Mouse (Mus musculus): ENCODE data around the gene Btd. TPM values are rescaled to one million over a fixed set of nuclear protein-coding genes. Genes with fewer than 3 reads are reported as not detected.

Btd gene
- polyA plus RNA-seq, 1 experiment from 2014 or later, result 20.8 TPM

DNA sequence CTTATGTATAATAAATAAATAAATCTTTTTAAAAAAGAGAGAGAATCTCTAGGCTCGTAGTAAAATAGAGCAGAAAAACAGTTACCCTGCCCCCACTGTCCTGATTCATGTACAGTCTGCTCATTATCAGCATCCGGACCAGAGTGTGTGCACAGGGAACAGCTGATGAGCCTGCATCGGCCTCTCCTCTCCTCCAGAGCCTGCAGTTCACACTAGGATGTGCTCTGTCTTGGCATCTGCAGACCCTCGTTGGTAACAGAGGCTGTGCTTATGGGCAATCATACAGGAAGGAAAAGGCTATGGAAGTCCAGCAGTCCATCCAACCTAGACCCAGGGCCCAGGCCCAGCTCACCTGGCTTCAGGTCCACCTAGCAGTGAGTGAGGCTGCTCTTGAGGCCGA lies 11.3 kb downstream of the Btd start:
- Histone ChIP-seq H3K9ac (no peak overlapping the region), H3K36me3 (no peaks in the 10 kb centered on the region), H3K4me3 (no peak overlapping the region), H3K9me3 (replicated peaks) (peaks cover 3% of the 10 kb centered on the region; the same call in 1 of the 2 replicates), H3K27ac (no peak overlapping the region), H3K27me3 (no peaks in the 10 kb centered on the region), H3K4me2 (replicated peaks) (no peak overlapping the region), H3K4me1 (no peaks in the 10 kb centered on the region)
- WGBS, result 72% methylated on average over 5 of the region's 5 CpGs
- no peak for ATAC-seq (ENCODE audit: low FRiP score)

DNA sequence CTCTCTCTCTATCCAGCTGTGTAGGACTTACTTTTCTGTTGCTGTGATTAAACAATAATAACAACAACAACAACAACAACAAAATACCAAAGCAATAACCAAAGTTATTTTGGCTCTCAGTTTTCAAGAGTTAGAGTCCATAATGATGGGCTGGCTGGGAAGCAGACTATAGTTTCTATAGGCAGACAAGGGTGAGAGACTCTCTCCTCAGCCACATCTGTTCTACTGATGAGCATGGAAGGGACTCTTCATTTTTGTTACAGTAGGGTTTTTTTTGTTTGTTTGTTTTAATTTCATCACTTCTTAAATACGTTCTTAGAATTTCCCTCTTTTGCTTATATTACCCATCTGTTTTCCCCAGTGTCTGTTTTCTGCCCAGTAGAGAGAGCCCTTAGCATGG lies 11.8 kb downstream of the Btd start:
- Histone ChIP-seq H3K9me3 (replicated peaks) (peaks cover 3% of the 10 kb centered on the region; the same call in 1 of the 2 replicates), H3K4me1 (peaks cover 4% of the 10 kb centered on the region; the same call in 1 of the 2 replicates), H3K4me2 (replicated peaks) (no peak overlapping the region), H3K4me3 (no peak overlapping the region), H3K27me3 (no peaks in the 10 kb centered on the region), H3K27ac (no peak overlapping the region), H3K9ac (no peak overlapping the region), H3K36me3 (no peaks in the 10 kb centered on the region)
- 86% methylated on average over 1 of the region's 1 CpGs for WGBS
- ATAC-seq (ENCODE audit: low FRiP score), result no peak

DNA sequence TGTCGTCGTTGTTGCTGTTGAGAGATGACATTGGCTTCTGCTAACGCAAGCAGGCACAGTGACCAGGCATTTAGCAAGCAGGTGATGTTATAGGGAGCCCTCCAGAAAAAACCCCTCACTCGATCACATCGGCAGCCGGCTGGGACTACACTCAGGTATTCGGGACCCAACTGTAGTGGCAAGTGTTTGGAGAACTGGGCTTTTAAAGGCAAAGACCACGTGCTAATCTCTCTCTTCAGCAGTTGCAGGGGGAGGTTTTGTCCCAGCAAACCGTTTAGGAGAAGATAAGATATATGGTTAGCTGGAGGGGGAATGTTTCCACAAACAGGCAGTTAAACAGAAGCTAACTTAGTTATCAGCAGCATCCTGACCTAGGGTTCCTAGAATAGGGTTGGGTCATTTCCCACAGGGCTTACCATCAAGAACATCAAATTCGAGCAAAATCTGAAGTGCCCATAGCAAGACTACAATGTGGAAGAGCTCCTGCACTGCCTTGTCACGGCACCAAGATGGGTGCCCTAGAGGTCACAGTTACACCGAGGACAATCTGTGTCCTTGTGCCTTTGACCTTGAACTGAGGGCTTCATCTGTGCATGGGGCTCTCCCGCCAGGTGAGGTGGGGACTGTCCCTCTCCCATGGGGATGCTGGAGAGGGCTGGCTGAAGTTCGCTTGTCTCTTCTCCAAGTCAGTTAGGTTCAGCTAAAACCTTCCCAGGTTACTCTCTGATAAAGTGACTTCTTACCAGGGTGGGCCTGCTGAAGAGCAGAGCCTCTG lies 12.5 kb downstream of the Btd start:
- WGBS, result 84% methylated on average over 14 of the region's 14 CpGs
- Histone ChIP-seq H3K9me3 (replicated peaks) (peaks cover 3% of the 10 kb centered on the region; the same call in 1 of the 2 replicates), H3K27ac (no peak overlapping the region), H3K4me2 (replicated peaks) (no peak overlapping the region), H3K36me3 (no peaks in the 10 kb centered on the region), H3K4me1 (peaks cover 4% of the 10 kb centered on the region; the same call in 1 of the 2 replicates), H3K9ac (no peak overlapping the region), H3K4me3 (no peak overlapping the region), H3K27me3 (no peaks in the 10 kb centered on the region)
- ATAC-seq (ENCODE audit: low FRiP score), result no peak

DNA sequence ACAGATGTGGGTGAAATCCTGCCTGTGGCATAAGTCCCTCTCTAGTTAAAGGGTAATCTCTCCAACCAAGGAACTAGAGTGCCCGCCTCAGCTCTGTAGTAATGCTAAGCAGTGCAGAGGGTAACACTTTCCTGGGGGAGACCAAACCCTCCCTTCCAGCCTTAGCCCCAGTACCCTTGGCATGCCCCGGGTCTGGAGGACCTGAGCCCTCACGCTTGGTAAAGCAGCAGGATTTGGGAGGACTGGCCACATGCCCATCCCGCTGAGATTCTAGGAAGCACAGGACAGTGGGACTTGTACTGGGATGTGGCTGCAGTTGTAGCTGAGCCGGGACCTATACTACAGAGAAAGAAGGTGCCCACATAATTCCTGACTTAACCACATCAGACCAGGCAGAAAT lies 14.0 kb downstream of the Btd start:
- Histone ChIP-seq H3K4me2 (replicated peaks) (no peak overlapping the region), H3K4me1 (peaks cover 12% of the 10 kb centered on the region), H3K9ac (no peak overlapping the region), H3K9me3 (replicated peaks) (peaks cover 3% of the 10 kb centered on the region; the same call in 1 of the 2 replicates), H3K27me3 (no peaks in the 10 kb centered on the region), H3K27ac (no peak overlapping the region), H3K36me3 (no peaks in the 10 kb centered on the region), H3K4me3 (no peak overlapping the region)
- WGBS, result 87% methylated on average over 5 of the region's 5 CpGs
- no peak for ATAC-seq (ENCODE audit: low FRiP score)

DNA sequence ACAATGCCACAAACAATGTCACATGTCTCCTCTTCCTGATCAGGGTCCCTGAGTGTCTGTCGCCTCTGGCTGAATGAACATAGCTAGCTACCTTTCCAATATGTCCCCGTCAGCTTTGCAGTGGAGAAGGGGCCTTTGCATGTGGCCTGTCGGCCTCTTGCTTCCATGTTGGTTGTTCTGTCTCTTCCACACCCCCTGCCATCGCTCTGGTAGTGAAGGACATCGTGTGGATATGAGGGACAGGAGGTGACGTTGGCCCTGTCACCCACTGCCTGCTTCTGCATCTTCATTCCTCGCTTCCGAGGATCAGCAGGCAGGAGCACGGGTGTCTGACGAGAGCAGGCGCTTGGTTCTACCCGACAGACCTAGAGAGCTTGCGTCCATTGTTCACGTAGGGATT lies 14.6 kb downstream of the Btd start:
- no peak overlapping the region for H3K27ac ChIP-seq
- H3K9ac ChIP-seq, result no peak overlapping the region
- WGBS, result 81% methylated on average over 14 of the region's 14 CpGs
- H3K36me3 ChIP-seq, result no peaks in the 10 kb centered on the region
- peaks cover 17% of the 10 kb centered on the region for H3K4me1 ChIP-seq
- no peak for ATAC-seq (ENCODE audit: low FRiP score)
- no peak overlapping the region for H3K4me3 ChIP-seq
- no peaks in the 10 kb centered on the region for H3K27me3 ChIP-seq
- H3K4me2 ChIP-seq (replicated peaks), result no peak overlapping the region
- peaks cover 2% of the 10 kb centered on the region; the same call in 1 of the 2 replicates for H3K9me3 ChIP-seq (replicated peaks)

DNA sequence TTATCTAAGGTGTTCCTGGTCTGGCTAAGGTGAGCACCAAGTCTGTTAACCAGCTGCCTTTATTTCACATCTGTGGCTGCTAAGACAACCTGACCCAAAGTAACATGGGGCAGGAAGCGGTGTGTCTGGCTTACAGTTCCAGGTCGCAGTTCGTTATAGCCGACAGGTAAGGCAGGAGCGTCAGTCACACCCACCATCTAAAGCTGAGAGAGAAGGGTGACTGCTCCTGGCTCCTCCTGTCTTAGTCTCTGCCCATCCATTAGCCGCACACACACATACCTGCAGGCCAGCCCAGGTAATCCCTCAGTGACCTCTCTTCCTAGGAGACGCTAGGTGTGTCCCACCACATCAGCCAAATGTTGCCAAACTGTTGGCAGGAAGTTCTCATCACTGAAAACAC lies 15.6 kb downstream of the Btd start:
- Histone ChIP-seq H3K9me3 (replicated peaks) (no peaks in the 10 kb centered on the region), H3K9ac (no peak overlapping the region), H3K4me2 (replicated peaks) (no peak overlapping the region), H3K27me3 (no peaks in the 10 kb centered on the region), H3K4me3 (no peak overlapping the region), H3K27ac (no peak overlapping the region), H3K4me1 (peaks cover 24% of the 10 kb centered on the region), H3K36me3 (no peaks in the 10 kb centered on the region)
- 83% methylated on average over 7 of the region's 7 CpGs for WGBS
- no peak for ATAC-seq (ENCODE audit: low FRiP score)

DNA sequence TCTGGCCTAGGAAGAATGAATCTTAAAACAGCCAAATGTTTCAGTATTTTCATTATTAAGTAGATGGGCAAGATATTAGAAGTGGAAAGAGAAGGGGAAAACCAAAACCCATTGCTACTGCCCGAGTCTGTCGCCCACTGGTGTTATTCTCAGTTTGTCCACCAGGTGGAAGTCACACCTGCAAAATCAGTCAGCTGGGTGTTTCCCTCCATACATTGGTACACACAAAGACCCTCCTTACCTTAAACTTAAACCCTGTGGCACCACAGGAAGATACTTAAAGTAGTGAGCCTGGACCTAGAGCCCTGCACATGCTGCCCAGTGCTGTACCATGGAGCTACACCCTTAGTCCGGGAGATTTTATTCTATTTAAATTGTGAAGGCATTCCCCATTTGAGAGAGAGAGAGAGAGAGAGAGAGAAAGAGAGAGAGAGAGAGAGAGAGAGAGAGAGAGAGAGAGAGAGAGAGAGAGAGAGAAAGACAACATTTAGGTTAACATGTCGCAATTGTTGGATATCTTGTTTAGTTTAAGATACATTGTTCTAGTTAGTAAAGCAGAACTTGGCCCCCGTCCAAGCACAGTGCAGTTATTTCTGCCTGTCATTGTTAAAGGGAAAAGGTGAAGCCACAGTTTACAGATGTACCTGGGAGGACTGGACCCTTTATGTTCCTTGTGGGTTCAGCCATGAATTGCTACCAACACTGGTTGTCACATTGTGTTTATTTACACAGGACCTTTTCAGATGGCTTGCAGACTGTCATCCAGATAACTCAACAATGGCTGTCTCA lies 16.2 kb downstream of the Btd start:
- 42% methylated on average over 5 of the region's 5 CpGs for WGBS
- ATAC-seq (ENCODE audit: low FRiP score), result no peak
- H3K27me3 ChIP-seq, result no peaks in the 10 kb centered on the region
- H3K9me3 ChIP-seq (replicated peaks), result no peaks in the 10 kb centered on the region
- H3K4me2 ChIP-seq (replicated peaks), result no peak overlapping the region
- no peaks in the 10 kb centered on the region for H3K36me3 ChIP-seq
- no peak overlapping the region for H3K9ac ChIP-seq
- no peak overlapping the region for H3K4me3 ChIP-seq
- H3K27ac ChIP-seq, result no peak overlapping the region
- peaks cover 28% of the 10 kb centered on the region for H3K4me1 ChIP-seq

DNA sequence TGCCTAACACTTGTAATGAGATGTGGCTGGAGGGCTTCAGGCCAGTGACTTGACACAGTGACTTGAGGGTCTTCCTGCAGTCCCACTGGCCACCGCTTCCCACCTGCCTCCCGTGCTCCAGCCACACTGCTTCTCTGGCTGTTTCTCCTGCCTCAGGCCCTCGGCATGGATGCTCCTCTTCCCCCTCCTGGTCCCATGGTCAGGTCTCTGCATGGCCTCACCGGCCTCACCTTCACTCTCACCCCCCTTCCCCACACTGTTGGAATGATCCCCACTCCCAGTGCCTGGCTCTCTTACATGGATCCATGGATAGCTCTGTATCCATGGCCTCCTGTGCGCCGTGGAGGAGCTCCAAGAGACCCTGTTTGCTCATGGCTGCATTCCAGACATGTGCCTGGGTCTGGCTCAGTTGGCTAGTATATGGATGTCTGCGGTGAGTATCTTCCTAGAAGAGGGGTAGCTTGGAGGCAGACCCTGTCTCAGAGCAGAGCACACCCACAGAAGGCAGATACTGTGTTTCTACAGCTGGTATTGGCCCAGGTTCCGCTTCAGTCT lies 17.4 kb downstream of the Btd start:
- 91% methylated on average over 8 of the region's 8 CpGs for WGBS
- H3K27ac ChIP-seq, result no peak overlapping the region

DNA sequence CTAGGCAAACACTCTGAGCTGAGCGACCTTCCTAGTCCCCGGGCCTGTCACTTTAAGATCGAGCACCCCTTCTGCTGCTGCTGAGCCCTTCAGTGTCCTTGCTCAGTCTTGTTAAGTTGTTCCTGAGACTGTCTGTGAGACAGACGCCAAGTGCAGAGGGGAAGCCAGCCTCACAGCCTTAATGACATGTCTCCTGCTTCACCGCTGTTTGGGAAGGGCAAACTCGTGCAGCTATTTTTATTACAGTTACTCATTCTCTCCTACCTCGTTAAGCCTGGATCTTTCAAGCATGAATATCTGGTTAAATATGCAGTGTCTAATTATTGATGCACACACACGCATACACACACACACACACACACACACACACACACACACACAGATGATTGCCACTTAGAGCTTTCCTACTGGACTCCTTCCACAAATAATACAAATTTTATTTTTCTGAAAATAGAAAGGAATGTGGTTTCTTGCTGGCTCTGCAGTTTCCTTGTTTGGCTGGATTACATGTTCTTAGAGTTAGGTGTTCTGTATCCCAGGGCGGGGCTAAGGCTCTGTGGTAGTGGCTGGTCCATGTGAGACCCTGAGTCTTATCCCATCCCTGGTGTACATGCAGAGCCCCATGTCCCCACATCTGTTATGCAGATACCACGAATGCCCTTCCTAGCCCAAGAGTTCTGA lies 18.8 kb downstream of the Btd start:
- Histone ChIP-seq H3K27ac (peak overlapping the region; percentile 70), H3K4me3 (no peak overlapping the region), H3K4me1 (peaks cover 53% of the 10 kb centered on the region), H3K9ac (no peak overlapping the region), H3K36me3 (no peaks in the 10 kb centered on the region), H3K9me3 (replicated peaks) (no peaks in the 10 kb centered on the region), H3K4me2 (replicated peaks) (no peak overlapping the region), H3K27me3 (no peaks in the 10 kb centered on the region)
- ATAC-seq (ENCODE audit: low FRiP score), result no peak
- WGBS, result 64% methylated on average over 10 of the region's 10 CpGs

More for the DNA sequence above, 17.4 kb downstream of the Btd start:
- H3K4me1 ChIP-seq, result peaks cover 40% of the 10 kb centered on the region
- no peak overlapping the region for H3K4me2 ChIP-seq (replicated peaks)
- no peak overlapping the region for H3K4me3 ChIP-seq
- H3K36me3 ChIP-seq, result no peaks in the 10 kb centered on the region
- no peaks in the 10 kb centered on the region for H3K9me3 ChIP-seq (replicated peaks)
- no peak for ATAC-seq (ENCODE audit: low FRiP score)
- no peaks in the 10 kb centered on the region for H3K27me3 ChIP-seq
- H3K9ac ChIP-seq, result no peak overlapping the region

DNA sequence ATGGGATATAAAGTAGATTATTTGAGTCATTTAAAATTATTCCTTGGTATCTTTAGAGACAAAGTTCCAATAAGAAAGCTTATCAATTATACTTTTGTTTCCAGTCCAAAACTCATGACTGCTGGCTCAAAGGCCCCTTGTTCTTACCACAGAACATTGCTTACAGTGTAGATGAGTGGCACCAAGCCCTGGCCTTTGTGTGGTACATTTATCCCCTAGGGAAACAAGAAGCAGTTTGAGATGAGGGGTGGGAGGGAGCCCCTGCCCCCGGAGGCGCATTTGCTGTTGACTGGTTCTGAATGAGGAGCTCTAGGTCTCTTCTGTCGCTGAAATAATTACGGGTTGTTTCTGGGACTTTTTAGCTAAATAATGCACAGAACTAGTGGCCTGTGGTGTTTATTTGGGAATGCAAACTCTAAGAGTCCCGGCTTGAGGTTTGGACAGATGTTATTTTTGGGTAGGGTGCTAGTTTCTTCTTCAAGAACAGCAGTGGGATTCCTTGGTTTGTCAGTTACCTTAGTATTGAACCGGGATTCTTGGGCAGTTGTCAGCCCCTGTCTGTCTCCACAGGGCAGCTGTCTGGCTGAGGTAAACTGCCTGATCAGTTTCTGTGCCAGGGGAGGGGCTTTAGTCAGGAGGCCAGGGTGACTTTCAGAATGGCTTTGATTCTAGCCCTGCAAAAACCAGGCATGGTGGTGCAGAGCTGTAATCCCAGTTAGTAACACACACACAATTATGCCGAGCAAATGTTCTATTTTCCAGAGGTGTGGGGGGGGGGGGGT lies 19.7 kb downstream of the Btd start:
- Histone ChIP-seq H3K9me3 (replicated peaks) (no peaks in the 10 kb centered on the region), H3K4me3 (no peak overlapping the region), H3K4me1 (peaks cover 55% of the 10 kb centered on the region), H3K9ac (no peak overlapping the region), H3K27ac (peak overlapping the region; percentile 97), H3K27me3 (no peaks in the 10 kb centered on the region), H3K4me2 (replicated peaks) (no peak overlapping the region), H3K36me3 (no peaks in the 10 kb centered on the region)
- WGBS, result 53% methylated on average over 7 of the region's 7 CpGs
- no peak for ATAC-seq (ENCODE audit: low FRiP score)

DNA sequence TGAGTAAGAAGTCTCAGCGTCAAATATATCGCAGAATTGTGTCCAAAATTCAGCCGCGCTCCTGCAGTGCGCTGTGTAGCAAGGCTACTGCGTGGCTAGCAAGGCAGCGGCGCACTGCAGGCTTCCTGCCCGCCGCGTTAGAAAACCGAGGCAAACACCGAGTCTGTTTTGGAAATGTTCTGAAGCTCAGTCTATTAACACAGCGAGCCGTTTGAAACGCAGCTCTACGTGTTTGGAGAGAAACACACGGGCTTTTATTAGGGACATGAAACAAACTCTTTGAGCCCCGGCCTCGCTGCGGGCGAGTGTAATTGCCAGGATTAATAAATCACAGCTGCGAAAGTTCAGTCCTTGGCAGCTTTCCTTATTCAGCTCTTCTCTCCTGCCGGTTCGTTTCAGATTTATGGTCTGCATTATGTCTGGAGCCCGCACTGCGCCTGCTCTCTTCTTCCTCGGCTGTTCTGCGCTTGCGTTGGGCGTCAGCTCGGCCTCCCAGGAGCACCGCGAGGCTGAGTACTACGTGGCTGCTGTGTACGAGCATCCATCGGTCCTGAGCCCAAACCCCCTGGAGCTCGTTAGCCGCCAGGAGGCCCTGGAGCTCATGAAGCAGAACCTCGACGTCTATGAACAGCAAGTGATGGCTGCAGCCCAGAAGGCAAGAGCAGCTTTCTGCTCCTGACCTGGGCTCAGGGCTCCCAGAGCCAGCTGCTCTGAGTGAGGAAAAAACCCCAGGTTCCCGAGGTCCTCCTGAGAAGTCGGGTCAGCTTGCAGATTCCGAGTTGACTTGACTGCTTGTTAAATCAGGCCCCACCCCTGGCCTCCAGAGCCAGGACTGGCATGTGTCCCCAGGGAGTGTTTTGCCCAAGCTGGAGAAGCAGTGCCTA lies 21.1 kb downstream of the Btd start:
- WGBS, result 7% methylated on average over 44 of the region's 44 CpGs
- Histone ChIP-seq H3K27me3 (no peaks in the 10 kb centered on the region), H3K4me2 (replicated peaks) (peak overlapping the region; percentile 59), H3K4me1 (peaks cover 55% of the 10 kb centered on the region), H3K36me3 (0 out of 2 replicates have a peak, but pooled peaks cover 4% of the 10 kb centered on the region), H3K4me3 (peak overlapping the region; percentile 38), H3K9me3 (replicated peaks) (no peaks in the 10 kb centered on the region), H3K27ac (peak overlapping the region; percentile 97), H3K9ac (peak overlapping the region; percentile 64)
- peak; percentile 92 for ATAC-seq (ENCODE audit: low FRiP score)

All from hindbrain, embryonic 12.5 days (tissue).